Mouse (Mus musculus): ENCODE results near the gene Hyal1. TPM values are rescaled to one million over a fixed set of nuclear protein-coding genes. Genes with fewer than 3 reads are reported as not detected.

Gene Hyal1
- 1.2 and 2.2 TPM in 2 replicates for total RNA-seq (2023)

DNA sequence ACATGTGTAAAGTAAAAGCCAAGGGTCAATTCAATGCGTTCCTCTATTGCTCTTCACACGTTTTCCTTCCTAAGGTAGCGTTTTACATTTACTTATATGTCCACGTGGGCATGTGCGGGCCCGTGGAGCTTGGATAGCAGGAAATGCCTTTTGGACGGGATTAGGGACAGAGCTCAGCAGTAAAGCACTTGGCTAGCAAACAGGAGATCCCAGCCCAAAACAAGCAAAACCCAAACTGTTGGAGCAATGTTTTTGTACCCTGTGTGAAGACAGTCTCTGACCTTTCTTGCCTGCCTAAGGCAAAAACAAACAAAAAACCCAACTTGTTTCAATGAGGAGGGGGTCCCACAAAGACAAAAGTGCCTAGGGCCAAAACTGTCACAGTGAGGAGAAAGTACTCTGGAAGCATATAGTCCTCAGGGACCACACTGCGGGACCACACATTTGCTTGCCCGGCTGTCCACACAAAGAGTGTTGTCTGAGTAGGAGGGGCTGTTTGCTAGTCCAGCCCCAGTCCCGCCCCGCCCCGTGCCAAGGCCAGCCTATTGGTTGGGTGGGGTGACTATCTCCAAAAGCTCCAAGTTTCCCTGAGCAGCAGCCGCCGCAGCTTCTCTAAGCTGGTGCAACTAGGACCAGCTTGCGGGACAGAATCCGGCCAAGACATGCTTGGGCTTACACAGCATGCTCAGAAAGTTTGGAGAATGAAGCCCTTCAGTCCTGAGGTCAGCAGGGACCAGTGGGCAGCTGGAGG lies at the start of gene Hyal1:
Hyal1 (plus strand) TSS at position 571 of the 751 bp plus-strand sequence.

GRCm38 (mm10) chr9:107533791-107534407 lies 42.8 kb upstream of the Hyal1 start, which contains the start of gene Tmem115:
Tmem115 (plus strand) TSS chr9:107533945.

DNA sequence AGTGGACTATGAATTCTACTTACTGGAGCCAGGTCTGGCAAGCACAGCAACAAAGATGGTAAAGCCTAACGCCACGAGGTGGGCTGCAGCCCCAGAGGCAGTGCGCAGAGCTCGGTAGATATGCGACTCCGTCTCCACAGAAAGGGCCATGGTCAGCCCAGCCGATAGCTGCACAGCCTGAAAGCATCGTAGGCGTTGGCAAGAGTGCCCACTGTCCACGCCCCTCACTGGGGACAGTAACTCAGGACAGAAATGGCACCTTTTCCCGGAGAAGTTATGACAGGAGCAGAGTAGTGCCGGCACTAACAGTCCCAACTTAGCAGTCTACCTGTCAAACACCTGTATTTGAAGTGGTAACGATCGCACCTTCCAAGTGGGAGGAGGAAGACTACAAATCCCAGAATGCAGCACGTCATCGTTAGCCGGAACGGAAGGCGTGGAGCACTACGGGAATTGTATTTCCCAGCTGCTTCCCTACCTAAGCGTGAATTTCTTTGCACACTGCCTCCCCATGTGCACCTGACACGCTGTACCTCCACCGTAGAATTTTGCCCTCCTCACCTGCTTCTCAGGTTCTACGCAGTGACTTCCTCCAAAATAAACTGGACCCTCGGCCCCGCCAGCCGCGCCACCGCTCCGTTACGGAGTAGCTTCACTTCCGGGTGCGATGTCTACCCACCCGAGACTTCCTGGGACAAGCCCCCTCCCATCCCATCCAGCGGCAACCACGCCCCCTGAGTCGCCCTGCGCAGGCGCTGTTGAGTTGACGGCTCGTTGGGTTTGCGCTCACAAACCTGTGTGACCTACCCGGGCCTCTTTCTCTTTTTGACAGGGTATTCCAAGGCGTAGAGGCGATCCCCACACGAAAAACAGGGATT lies 35.0 kb upstream of the Hyal1 start, which contains the start of the genes Cyb561d2 and Nprl2:
Cyb561d2 (minus strand) TSS at position 720 of the 878 bp plus-strand sequence.
Nprl2 (plus strand) TSS at position 753 of the 878 bp plus-strand sequence.

DNA sequence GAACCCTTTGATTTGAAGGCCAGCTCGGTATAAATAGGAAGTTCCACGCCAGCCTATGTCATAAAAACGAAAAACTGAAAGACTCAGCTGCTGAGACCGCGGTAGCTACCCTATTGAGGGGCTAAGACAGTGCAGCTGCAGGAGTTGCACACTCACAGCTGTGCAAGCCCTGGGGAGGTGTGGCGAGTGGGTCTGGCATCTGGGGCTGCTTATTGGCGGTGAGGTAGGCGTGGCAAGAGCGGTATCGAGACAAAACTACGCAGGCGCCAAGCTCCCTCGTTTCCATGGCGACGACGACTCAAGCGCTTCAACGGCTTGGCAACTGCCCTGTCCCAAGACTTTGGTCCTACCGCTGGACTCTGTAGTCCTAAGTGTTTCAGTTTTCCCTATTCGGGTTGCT lies 29.7 kb upstream of the Hyal1 start, which contains the start of gene Zmynd10:
Zmynd10 (plus strand) TSS at position 273 of the 400 bp plus-strand sequence.

GRCm38 (mm10) chr9:107551117-107551889 lies 25.4 kb upstream of the Hyal1 start, which contains the start of gene Rassf1:
Rassf1 (plus strand) TSS chr9:107551555.

GRCm38 (mm10) chr9:107563029-107563581 lies 13.6 kb upstream of the Hyal1 start, which contains the start of gene Tusc2:
Tusc2 (plus strand) TSS chr9:107563255.

DNA sequence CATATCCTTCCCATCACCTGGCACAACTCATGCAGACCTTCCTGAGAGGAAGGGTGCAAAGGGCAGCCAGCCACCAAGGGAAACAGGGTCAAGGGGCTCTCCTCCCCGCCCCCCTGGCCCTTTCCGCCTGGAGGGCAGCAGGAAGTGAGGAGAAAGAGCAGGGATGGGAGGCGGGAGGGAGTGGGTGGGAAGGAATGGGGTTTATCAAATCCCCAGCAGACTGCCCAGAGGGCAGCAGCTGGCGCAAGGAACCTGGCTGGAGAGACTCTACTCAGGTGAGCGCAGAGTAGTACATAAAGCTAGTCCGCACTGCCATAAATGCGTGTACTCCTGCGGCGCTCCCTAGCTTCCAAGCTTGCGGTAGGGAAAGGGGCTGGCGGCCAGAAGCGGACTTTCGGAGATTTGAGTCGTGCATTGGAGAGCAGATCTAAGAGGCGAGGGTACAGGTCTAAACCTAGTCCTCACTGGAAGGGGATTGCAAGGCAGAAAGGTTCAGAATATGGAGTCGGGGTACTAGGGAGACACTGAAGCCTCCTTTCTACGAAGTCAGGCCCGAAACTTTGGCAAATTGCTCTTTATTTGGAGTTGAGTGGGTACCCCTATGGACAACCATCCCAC lies 8.9 kb upstream of the Hyal1 start, which contains the start of gene Hyal2:
Hyal2 (plus strand) TSS at position 244 of the 618 bp plus-strand sequence.

DNA sequence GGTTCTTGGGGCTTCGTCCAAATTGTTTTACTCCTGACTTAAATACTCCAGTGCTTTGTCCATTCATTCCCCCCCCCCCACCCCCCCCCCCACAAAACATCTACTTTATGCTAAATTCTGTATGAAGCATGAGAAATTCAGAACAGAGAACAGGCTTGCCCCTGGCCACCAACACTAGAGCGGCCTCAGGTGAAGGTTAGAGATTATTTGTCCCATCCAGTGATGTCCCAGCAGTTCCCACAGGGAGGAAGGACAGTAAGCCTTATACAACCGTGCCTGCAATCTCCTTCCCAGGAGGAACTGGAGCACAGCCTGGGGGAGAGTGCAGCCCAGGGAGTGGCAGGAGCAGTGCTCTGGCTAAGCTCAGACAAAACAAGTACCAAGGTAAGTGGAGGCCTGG lies 1.9 kb downstream of the Hyal1 start, which contains the start of gene Naa80:
Naa80 (plus strand) TSS at position 301 of the 400 bp plus-strand sequence.

GRCm38 (mm10) chr9:107580501-107581317 lies 4.0 kb downstream of the Hyal1 start, which contains the start of gene Hyal3:
Hyal3 (plus strand) TSS chr9:107580818.

DNA sequence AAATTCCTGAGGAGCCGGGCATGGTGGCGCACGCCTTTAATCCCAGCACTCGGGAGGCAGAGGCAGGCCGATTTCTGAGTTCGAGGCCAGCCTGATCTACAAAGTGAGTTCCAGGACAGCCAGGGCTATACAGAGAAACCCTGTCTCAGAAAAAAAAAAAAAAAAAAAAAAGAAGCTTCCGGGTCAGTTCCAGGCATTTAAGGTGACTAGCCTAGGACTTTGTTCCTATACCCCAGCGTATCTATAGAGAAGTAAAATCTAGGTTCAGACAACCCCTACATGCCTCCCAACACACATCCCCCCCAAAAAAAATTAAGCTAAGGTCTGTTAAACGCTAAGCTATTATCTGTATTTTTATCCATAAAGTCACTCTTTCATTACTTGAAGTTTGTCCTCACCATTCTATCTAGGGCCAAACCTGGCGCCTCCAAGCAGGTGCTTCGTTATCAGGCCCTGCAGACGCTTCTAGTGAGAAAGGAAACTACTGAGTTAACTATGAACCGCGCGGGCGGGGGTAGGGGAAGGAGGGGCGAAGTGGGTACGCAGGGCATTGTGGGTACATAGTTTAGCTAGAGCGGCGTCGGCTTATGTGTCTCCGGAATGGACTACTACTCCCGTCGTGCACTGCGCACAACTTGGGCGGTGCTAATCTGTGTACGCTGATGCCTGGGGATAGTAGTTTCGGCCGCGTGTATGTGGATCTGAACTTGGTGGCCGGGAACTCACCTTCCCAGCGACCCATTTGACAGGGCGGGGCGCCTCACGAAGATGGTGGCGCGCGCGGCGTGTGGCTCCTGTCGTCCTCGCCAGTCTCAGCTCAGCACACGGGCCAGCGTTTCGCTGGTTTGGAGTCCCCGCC lies 10.5 kb downstream of the Hyal1 start, which contains the start of gene Ifrd2:
Ifrd2 (plus strand) TSS at position 669 of the 859 bp plus-strand sequence.

DNA sequence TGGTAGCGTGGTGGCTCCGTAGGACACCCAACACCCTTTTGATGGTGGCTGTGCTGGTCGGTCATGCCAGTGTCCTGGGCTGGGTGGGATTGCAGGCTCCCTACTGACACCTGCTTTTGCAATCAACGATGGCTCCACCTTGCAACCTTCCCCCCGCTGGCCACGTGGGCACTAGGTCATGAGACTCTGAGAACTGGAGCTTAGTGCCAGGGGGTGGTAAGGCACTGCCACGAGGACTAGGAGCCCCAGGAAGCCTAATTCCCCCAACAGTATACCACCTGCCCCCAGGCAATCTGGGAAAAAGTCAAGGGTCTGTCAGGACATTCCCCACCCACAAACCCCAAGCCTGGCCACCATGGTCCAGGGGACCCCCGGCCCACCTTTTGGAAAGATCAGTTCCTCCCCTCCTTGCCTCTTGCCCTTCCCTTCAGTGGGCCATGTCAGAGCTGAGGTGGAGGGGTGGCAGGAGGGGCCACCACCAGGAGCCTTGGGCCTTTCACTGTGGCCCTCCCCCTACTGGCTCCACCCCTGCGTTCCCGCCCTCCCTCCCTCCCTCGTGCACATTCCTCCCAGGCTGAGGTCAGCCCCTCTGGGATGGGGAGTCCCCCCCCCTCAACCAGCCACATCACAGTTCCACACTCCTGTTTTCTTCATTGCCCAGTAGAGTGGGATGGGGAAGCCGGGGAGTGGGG lies 32.2 kb downstream of the Hyal1 start, which contains the start of gene Sema3b:
Sema3b (minus strand) TSS at position 489 of the 692 bp plus-strand sequence.

Other genes starting within 250 kb of the Hyal1 start
- 4.8 and 6.3 TPM in 2 replicates for gene Hemk1, start 238.6 kb upstream of the Hyal1 start, total RNA-seq (2023)
- not detected in 2 replicates for gene 6430571L13Rik, start 236.3 kb upstream of the Hyal1 start, total RNA-seq (2023)
- 0.13 and 0.48 TPM in 2 replicates for gene Cacna2d2, start 177.3 kb upstream of the Hyal1 start, total RNA-seq (2023)
- gene Tmem115, start 43.0 kb upstream of the Hyal1 start, total RNA-seq (2023), result 15.2 and 21.1 TPM in 2 replicates
- gene Cyb561d2, start 34.7 kb upstream of the Hyal1 start, total RNA-seq (2023), result 4.0 and 5.0 TPM in 2 replicates
- gene Nprl2, start 34.7 kb upstream of the Hyal1 start, total RNA-seq (2023), result 7.0 and 7.2 TPM in 2 replicates
- gene Zmynd10, start 29.6 kb upstream of the Hyal1 start, total RNA-seq (2023), result not detected in 2 replicates
- gene Rassf1, start 25.4 kb upstream of the Hyal1 start, total RNA-seq (2023), result 46.9 and 58.1 TPM in 2 replicates
- gene Tusc2, start 13.7 kb upstream of the Hyal1 start, total RNA-seq (2023), result 6.6 and 6.7 TPM in 2 replicates
- gene Hyal2, start 9.0 kb upstream of the Hyal1 start, total RNA-seq (2023), result 1.4 and 1.7 TPM in 2 replicates
- gene Naa80, start 2.0 kb downstream of the Hyal1 start, total RNA-seq (2023), result 6.3 and 8.5 TPM in 2 replicates
- 0.57 and 1.3 TPM in 2 replicates for gene Hyal3, start 3.9 kb downstream of the Hyal1 start, total RNA-seq (2023)
- 9.7 and 10.0 TPM in 2 replicates for gene Ifrd2, start 10.7 kb downstream of the Hyal1 start, total RNA-seq (2023)
- 0.27 TPM in 1 of 2 replicates, not detected in the other for gene Sema3b, start 32.3 kb downstream of the Hyal1 start, total RNA-seq (2023)
- 1,061 and 1,167 TPM in 2 replicates for gene Gnai2, start 58.4 kb downstream of the Hyal1 start, total RNA-seq (2023)
- not detected in 2 replicates for gene Slc38a3, start 92.6 kb downstream of the Hyal1 start, total RNA-seq (2023)
- not detected in 2 replicates for gene Gnat1, start 102.8 kb downstream of the Hyal1 start, total RNA-seq (2023)
- not detected in 2 replicates for gene Sema3f, start 133.5 kb downstream of the Hyal1 start, total RNA-seq (2023)
- 205 and 225 TPM in 2 replicates for gene Rbm5, start 194.1 kb downstream of the Hyal1 start, total RNA-seq (2023)

Data from neutrophil, adult 65 days (primary cell).